In genomic region chr13:109577901-109578300, GRCm38 (mm10) we compare ENCODE assay signal across 17 mouse cellular contexts.
DNase-seq lines count a peak whose midpoint lies in the region; ATAC-seq and TF ChIP-seq lines count a peak whose summit lies in the region.
"Had no signal": no experiment of that assay in that cellular context is flagged by ENCODE, and none has a peak within 500 bp of the region (broad histone marks: within the 10 kb centered on the region; RNA-seq: fewer than 3 reads in every experiment).

No protein-coding gene starts in this region.

- H3K27me3 ChIP-seq in kidney, adult 2 months (replicated peaks; ENCODE audit: control insufficient read depth, insufficient read depth, low read length): no peaks in the 10 kb centered on the region
- H3K27me3 ChIP-seq in hindbrain, embryonic 12.5 days: no peaks in the 10 kb centered on the region
- H3K27me3 ChIP-seq: CH12.LX; hindbrain, embryonic 13.5 days had no signal

- no peak for ATAC-seq in hindbrain, embryonic 12.5 days (ENCODE audit: low FRiP score)

- no peak for TF ChIP-seq CTCF in kidney, adult 2 months (conservative IDR thresholded peaks at IDR 0.05; ENCODE audit: insufficient read depth, insufficient read length, low read depth, low read length)

- H3K4me1 ChIP-seq in kidney, adult 2 months (ENCODE audit: control insufficient read depth, insufficient read depth, low read length): peaks cover 25% of the 10 kb centered on the region; the same call in 1 of the 2 replicates
- H3K4me1 ChIP-seq in hindbrain, embryonic 12.5 days: peaks cover 7% of the 10 kb centered on the region; the same call in 1 of the 2 replicates

- no peak overlapping the region for H3K9ac ChIP-seq in hindbrain, embryonic 12.5 days
- H3K9ac ChIP-seq: hindbrain, embryonic 13.5 days; liver, embryonic 14.5 days had no signal

- peak overlapping the region; percentile 99 for H3K27ac ChIP-seq in kidney, adult 2 months (ENCODE audit: insufficient read depth, low read depth, low read length)
- no peak overlapping the region for H3K27ac ChIP-seq in hindbrain, embryonic 12.5 days
- H3K27ac ChIP-seq: limb, embryonic 10.5 days; liver, embryonic 14.5 days had no signal

- DNase-seq in adrenal gland, postnatal 14 days: peak; percentile 8
- no peak for DNase-seq in adrenal gland, adult 8-10 months
- peak; percentile 92 for DNase-seq in kidney, adult 2 months
- no peak for DNase-seq in kidney, postnatal 4 days
- DNase-seq in adipocyte (ENCODE audit: low spot score): peak; percentile 38
- DNase-seq in kidney, postnatal 36 days: peak; percentile 67 to 88
- no peak for DNase-seq in thymus, adult 18-20 months
- DNase-seq: cerebellum, adult 8-10 months; heart, adult 18-20 months; lung, postnatal 4 days; right cerebral cortex, adult 18-20 months had no signal

- no peaks in the 10 kb centered on the region for H3K36me3 ChIP-seq in kidney, adult 2 months (ENCODE audit: control insufficient read depth, insufficient read depth, low read length)
- no peaks in the 10 kb centered on the region for H3K36me3 ChIP-seq in hindbrain, embryonic 12.5 days
- H3K36me3 ChIP-seq: hindbrain, embryonic 13.5 days; limb, embryonic 10.5 days had no signal

- no peak overlapping the region for H3K4me3 ChIP-seq in kidney, adult 2 months (ENCODE audit: insufficient read depth, low read depth, low read length)
- H3K4me3 ChIP-seq in hindbrain, embryonic 12.5 days: no peak overlapping the region
- H3K4me3 ChIP-seq: erythroblast, embryonic 14.5 days; hindbrain, embryonic 13.5 days; limb, embryonic 10.5 days had no signal

- no peak overlapping the region for H3K4me2 ChIP-seq in hindbrain, embryonic 12.5 days (replicated peaks)
- H3K4me2 ChIP-seq: hindbrain, embryonic 13.5 days had no signal

- 45% methylated on average over 4 of the region's 4 CpGs for WGBS in kidney, adult 2 months
- WGBS in hindbrain, embryonic 12.5 days: 63% methylated on average over 4 of the region's 4 CpGs

- no peaks in the 10 kb centered on the region for H3K9me3 ChIP-seq in hindbrain, embryonic 12.5 days (replicated peaks)
- H3K9me3 ChIP-seq: hindbrain, embryonic 13.5 days; limb, embryonic 10.5 days had no signal

- no peak for TF ChIP-seq POLR2A in kidney, adult 2 months (IDR thresholded peaks at IDR 0.05; ENCODE audit: low read depth, low read length)

Comparison
In these comparisons a context has a peak if more than half of its experiments do, and no peak if none do; other contexts are left out.
1. DNase-seq: peak in adrenal gland, postnatal 14 days (single experiment), kidney, adult 2 months (single experiment), adipocyte (single experiment) and kidney, postnatal 36 days (2 of 2); none in adrenal gland, adult 8-10 months (single experiment), kidney, postnatal 4 days (0 of 2) and thymus, adult 18-20 months (0 of 2).